Comparison of ENCODE assay signal across 11 mouse cellular contexts in genomic region chr16:17771117-17771865, GRCm38 (mm10). TPM values are rescaled to one million over a fixed set of nuclear protein-coding genes. Genes with fewer than 3 reads are reported as not detected.
DNase-seq lines count a peak whose midpoint lies in the region; ATAC-seq and TF ChIP-seq lines count a peak whose summit lies in the region.
"Had no signal": no experiment of that assay in that cellular context is flagged by ENCODE, and none has a peak within 500 bp of the region (broad histone marks: within the 10 kb centered on the region; RNA-seq: fewer than 3 reads in every experiment).

No protein-coding gene starts in this region.

- TF ChIP-seq POLR2A in brain, embryonic 14.5 days (IDR thresholded peaks at IDR 0.05; ENCODE audit: borderline replicate concordance, extremely low read depth, insufficient read depth, insufficient read length, poor library complexity, severe bottlenecking) = no peak

- no peak overlapping the region for H3K9ac ChIP-seq in kidney, embryonic 15.5 days
- H3K9ac ChIP-seq: limb, embryonic 13.5 days; midbrain, embryonic 12.5 days had no signal

- H3K4me3 ChIP-seq in kidney, embryonic 15.5 days (replicated peaks) = no peak overlapping the region
- H3K4me3 ChIP-seq: limb, embryonic 13.5 days; midbrain, embryonic 12.5 days had no signal

- no peak overlapping the region for H3K27ac ChIP-seq in kidney, embryonic 15.5 days
- H3K27ac ChIP-seq: limb, embryonic 13.5 days; midbrain, embryonic 12.5 days had no signal

- TF ChIP-seq CTCF in brain, embryonic 14.5 days (IDR thresholded peaks at IDR 0.05; ENCODE audit: borderline replicate concordance, extremely low read depth, insufficient read depth, insufficient read length) = no peak; the same call in 1 of the 2 replicates

- no peaks in the 10 kb centered on the region for H3K9me3 ChIP-seq in kidney, embryonic 15.5 days (replicated peaks)
- H3K9me3 ChIP-seq: limb, embryonic 13.5 days; midbrain, embryonic 12.5 days had no signal

- no peak overlapping the region for H3K4me2 ChIP-seq in kidney, embryonic 15.5 days
- H3K4me2 ChIP-seq: limb, embryonic 13.5 days; midbrain, embryonic 12.5 days had no signal

- H3K36me3 ChIP-seq in kidney, embryonic 15.5 days = peaks cover 88% of the 10 kb centered on the region

- no peak for ATAC-seq in kidney, embryonic 15.5 days (replicated peaks; ENCODE audit: low FRiP score)

- peak; percentile 12 for DNase-seq in embryo, embryonic 10.5 days (ENCODE audit: low spot score)
- DNase-seq in embryo, embryonic 9.5 days (ENCODE audit: extremely low spot score) = no peak
- peak; percentile 24 for DNase-seq in kidney, postnatal 14 days
- peak; percentile 52 for DNase-seq in 416B (ENCODE audit: low read depth)
- DNase-seq in brain, embryonic 14.5 days (ENCODE audit: low read depth) = peak; percentile 6
- DNase-seq in T-cell, adult 2 months (ENCODE audit: low spot score) = no peak
- no peak for DNase-seq in ovary, adult 18-20 months (ENCODE audit: low spot score)
- DNase-seq: spleen, adult 18-20 months had no signal

- H3K27me3 ChIP-seq in kidney, embryonic 15.5 days = no peaks in the 10 kb centered on the region
- H3K27me3 ChIP-seq: limb, embryonic 13.5 days; midbrain, embryonic 12.5 days had no signal

- WGBS in kidney, embryonic 15.5 days = 76% methylated on average over 4 of the region's 4 CpGs

- no peaks in the 10 kb centered on the region for H3K4me1 ChIP-seq in kidney, embryonic 15.5 days
- H3K4me1 ChIP-seq: limb, embryonic 13.5 days; midbrain, embryonic 12.5 days had no signal

RNA-seq across cellular contexts. Expression of gene Klhl22, which starts 11.9 kb away (rescaled TPM):
- polyA plus RNA-seq in kidney, embryonic 15.5 days (2015; fragmentation: Nextera tagmentation; extraction: Ambion mirVana) = 65.1 and 71.4 TPM in 2 replicates
- 109 and 116 TPM in 2 replicates for polyA plus RNA-seq in brain, embryonic 14.5 days (2012; rRNA removed)

RNA-seq across cellular contexts. Expression of gene Scarf2, which starts 25.8 kb away (rescaled TPM):
- polyA plus RNA-seq in kidney, embryonic 15.5 days (2015; fragmentation: Nextera tagmentation; extraction: Ambion mirVana) = 10.8 and 12.3 TPM in 2 replicates
- polyA plus RNA-seq in brain, embryonic 14.5 days (2012; rRNA removed) = 11.8 and 15.5 TPM in 2 replicates

RNA-seq across cellular contexts. Expression of gene Med15, which starts 38.6 kb away (rescaled TPM):
- 44.4 and 47.9 TPM in 2 replicates for polyA plus RNA-seq in kidney, embryonic 15.5 days (2015; fragmentation: Nextera tagmentation; extraction: Ambion mirVana)
- 65.0 and 87.3 TPM in 2 replicates for polyA plus RNA-seq in brain, embryonic 14.5 days (2012; rRNA removed)

Comparison
In these comparisons a context has a peak if more than half of its experiments do, and no peak if none do; other contexts are left out.
1. DNase-seq: peak in embryo, embryonic 10.5 days (single experiment), kidney, postnatal 14 days (single experiment), 416B (single experiment) and brain, embryonic 14.5 days (single experiment); none in embryo, embryonic 9.5 days (single experiment), T-cell, adult 2 months (single experiment) and ovary, adult 18-20 months (single experiment).